Mouse (Mus musculus) macrophage (primary cell): ENCODE data around the gene LTO1. TPM values are rescaled to one million over a fixed set of nuclear protein-coding genes. Genes with fewer than 3 reads are reported as not detected.

ENCODE experiments used
- H3K27ac ChIP-seq: fragments of 350-480 bp; formaldehyde crosslinking; 2 replicates; pipeline ENCODE4 v1.9.0; 2021
- H3K36me3 ChIP-seq: fragments of 350-480 bp; formaldehyde crosslinking; 2 replicates; pipeline ENCODE4 v1.9.0; 2021; ENCODE audit errors: inconsistent target
- H3K4me3 ChIP-seq: fragments of 350-480 bp; formaldehyde crosslinking; 2 replicates; pipeline ENCODE4 v1.9.0; 2021; ENCODE audit errors: inconsistent target
- H3K79me2 ChIP-seq: fragments of 350-480 bp; formaldehyde crosslinking; 2 replicates; pipeline ENCODE4 v1.9.0; 2021; ENCODE audit errors: inconsistent target
- WGBS: methylation state at CpG from one replicate; pipeline ENCODE4 v1.1.7; 2026; ENCODE audit warnings: inconsistent platforms; ENCODE audit not compliant: missing documents; 5-methylcytosine and 5-hydroxymethylcytosine counted together
- polyA plus RNA-seq: library from polyadenylated mRNA; stranded (reverse); fragments of 250-400 nt; gene quantifications from 3 replicates; pipeline ENCODE4 v1.2.4, GENCODE M21; 2018; ENCODE audit warnings: inconsistent platforms

Gene LTO1
- polyA plus RNA-seq, 1 experiment from 2014 or later = 40.9 TPM

GRCm38 (mm10) chr7:144940003-144940571 lies 25.2 kb downstream of the LTO1 start:
- Histone ChIP-seq H3K4me3 (peak overlapping the region; percentile 39), H3K36me3 (peaks cover 8% of the 10 kb centered on the region), H3K79me2 (peaks cover 43% of the 10 kb centered on the region), H3K27ac (peak overlapping the region; percentile 85)
- under 1% methylated on average over 17 of the region's 22 CpGs for WGBS

- peak overlapping the region; percentile 85 for H3K27ac ChIP-seq
- H3K79me2 ChIP-seq = peaks cover 38% of the 10 kb centered on the region
- 0% methylated on average over 11 of the region's 11 CpGs for WGBS
- H3K36me3 ChIP-seq = peaks cover 6% of the 10 kb centered on the region; the same call in 1 of the 2 replicates
- H3K4me3 ChIP-seq = peak overlapping the region; percentile 39
These were observed 25.7 kb downstream of the LTO1 start for GRCm38 (mm10) chr7:144940585-144940984.

GRCm38 (mm10) chr7:144941242-144941831 lies 26.4 kb downstream of the LTO1 start:
- H3K79me2 ChIP-seq = peaks cover 30% of the 10 kb centered on the region
- WGBS = under 1% methylated on average over 39 of the region's 39 CpGs
- peaks cover 6% of the 10 kb centered on the region; the same call in 1 of the 2 replicates for H3K36me3 ChIP-seq
- peak overlapping the region; percentile 39 for H3K4me3 ChIP-seq
- H3K27ac ChIP-seq = peak overlapping the region; percentile 85

GRCm38 (mm10) chr7:144942071-144942743 lies 27.3 kb downstream of the LTO1 start:
- H3K27ac ChIP-seq = peak overlapping the region; percentile 85
- no peaks in the 10 kb centered on the region; the same call in 1 of the 2 replicates for H3K36me3 ChIP-seq
- peaks cover 22% of the 10 kb centered on the region for H3K79me2 ChIP-seq
- 2% methylated on average over 35 of the region's 35 CpGs for WGBS
- peak overlapping the region; percentile 39 for H3K4me3 ChIP-seq

- 16% methylated on average over 20 of the region's 20 CpGs for WGBS
- H3K27ac ChIP-seq = peak overlapping the region; percentile 85
- peak overlapping the region; percentile 39 for H3K4me3 ChIP-seq
- H3K79me2 ChIP-seq = peaks cover 16% of the 10 kb centered on the region
- H3K36me3 ChIP-seq = no peaks in the 10 kb centered on the region
These were observed 27.8 kb downstream of the LTO1 start for GRCm38 (mm10) chr7:144942744-144943135.

- no peaks in the 10 kb centered on the region for H3K36me3 ChIP-seq
- no peak overlapping the region; the same call in 1 of the 2 replicates for H3K4me3 ChIP-seq
- no peak overlapping the region for H3K27ac ChIP-seq
- WGBS = under 1% methylated on average over 26 of the region's 45 CpGs
- H3K79me2 ChIP-seq = peaks cover 11% of the 10 kb centered on the region
These were observed 28.4 kb downstream of the LTO1 start for GRCm38 (mm10) chr7:144943254-144943653.

- Histone ChIP-seq H3K27ac (no peak overlapping the region), H3K4me3 (no peak overlapping the region), H3K79me2 (no peaks in the 10 kb centered on the region), H3K36me3 (no peaks in the 10 kb centered on the region)
- WGBS = 80% methylated on average over 12 of the region's 12 CpGs
These were observed 43.9 kb downstream of the LTO1 start for GRCm38 (mm10) chr7:144958509-144959395.

GRCm38 (mm10) chr7:144963911-144964310 lies 49.0 kb downstream of the LTO1 start:
- no peak overlapping the region for H3K4me3 ChIP-seq
- H3K79me2 ChIP-seq = no peaks in the 10 kb centered on the region
- H3K27ac ChIP-seq = peak overlapping the region; percentile 33
- WGBS = 70% methylated on average over 1 of the region's 1 CpGs
- H3K36me3 ChIP-seq = no peaks in the 10 kb centered on the region

GRCm38 (mm10) chr7:144964316-144964715 lies 49.4 kb downstream of the LTO1 start:
- WGBS = 74% methylated on average over 4 of the region's 4 CpGs
- Histone ChIP-seq H3K4me3 (no peak overlapping the region), H3K79me2 (no peaks in the 10 kb centered on the region), H3K27ac (peak overlapping the region; percentile 33), H3K36me3 (no peaks in the 10 kb centered on the region)

GRCm38 (mm10) chr7:144965893-144966292 lies 51.0 kb downstream of the LTO1 start:
- no peaks in the 10 kb centered on the region for H3K79me2 ChIP-seq
- H3K27ac ChIP-seq = no peak overlapping the region
- H3K4me3 ChIP-seq = no peak overlapping the region
- no peaks in the 10 kb centered on the region for H3K36me3 ChIP-seq
- 92% methylated on average over 5 of the region's 5 CpGs for WGBS

- 43% methylated on average over 8 of the region's 8 CpGs for WGBS
- Histone ChIP-seq H3K79me2 (no peaks in the 10 kb centered on the region), H3K27ac (no peak overlapping the region), H3K4me3 (no peak overlapping the region), H3K36me3 (no peaks in the 10 kb centered on the region)
These were observed 56.3 kb downstream of the LTO1 start for GRCm38 (mm10) chr7:144970997-144971768.

- no peaks in the 10 kb centered on the region for H3K79me2 ChIP-seq
- H3K36me3 ChIP-seq = no peaks in the 10 kb centered on the region
- no peak overlapping the region for H3K4me3 ChIP-seq
- WGBS = 90% methylated on average over 2 of the region's 2 CpGs
- H3K27ac ChIP-seq = no peak overlapping the region
These were observed 56.9 kb downstream of the LTO1 start for GRCm38 (mm10) chr7:144971769-144972168.

- Histone ChIP-seq H3K36me3 (no peaks in the 10 kb centered on the region), H3K79me2 (no peaks in the 10 kb centered on the region), H3K27ac (no peak overlapping the region), H3K4me3 (no peak overlapping the region)
- 94% methylated on average over 8 of the region's 8 CpGs for WGBS
These were observed 58.6 kb downstream of the LTO1 start for GRCm38 (mm10) chr7:144973461-144973860.

- WGBS = 97% methylated on average over 2 of the region's 2 CpGs
- H3K79me2 ChIP-seq = no peaks in the 10 kb centered on the region
- no peak overlapping the region for H3K4me3 ChIP-seq
- no peak overlapping the region for H3K27ac ChIP-seq
- H3K36me3 ChIP-seq = no peaks in the 10 kb centered on the region
These were observed 62.2 kb downstream of the LTO1 start for GRCm38 (mm10) chr7:144977121-144977520.
